Mouse (Mus musculus): Measurements from ENCODE around the gene P4htm.

P4htm gene

DNA sequence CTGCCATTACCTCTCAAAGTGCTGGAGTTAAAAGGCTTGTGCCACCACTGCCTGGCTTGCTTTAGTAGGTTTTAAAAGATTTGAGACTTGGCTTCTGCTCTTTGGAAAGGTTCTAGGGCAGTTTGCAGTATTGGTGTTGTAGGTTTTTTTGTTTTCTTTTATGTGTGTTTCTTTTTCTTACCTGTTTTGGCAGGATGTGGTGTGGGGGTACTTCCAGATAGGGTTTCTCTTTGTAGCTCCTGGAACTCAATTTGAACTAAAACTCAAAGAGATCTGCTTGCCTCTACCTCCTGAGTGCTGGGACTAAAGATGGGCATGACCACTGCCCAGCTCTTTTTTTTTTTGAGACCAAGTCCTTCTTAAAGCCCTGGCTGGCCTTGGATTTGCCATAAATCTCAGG lies 56.6 kb downstream of the P4htm start:
- no peak for DNase-seq

DNA sequence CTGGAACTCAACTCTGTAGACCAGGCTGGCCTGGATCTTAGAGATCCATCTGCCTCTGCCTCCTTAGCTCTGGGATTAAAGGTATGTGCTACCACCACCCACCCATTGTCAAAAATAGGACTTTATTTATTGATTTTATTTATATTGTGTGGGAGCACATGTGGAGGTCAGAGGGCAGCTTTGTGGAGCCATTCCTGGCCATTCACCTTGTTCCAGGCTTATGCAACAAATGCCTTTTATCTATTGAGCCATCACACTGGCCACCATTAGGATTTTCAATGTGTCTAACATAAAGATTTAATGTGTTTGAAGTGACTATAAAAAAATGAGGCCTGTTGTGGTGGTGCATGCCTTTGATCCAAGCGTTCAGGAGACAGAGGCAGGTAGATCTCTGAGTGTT lies 66.0 kb downstream of the P4htm start:
- DNase-seq = no peak

DNA sequence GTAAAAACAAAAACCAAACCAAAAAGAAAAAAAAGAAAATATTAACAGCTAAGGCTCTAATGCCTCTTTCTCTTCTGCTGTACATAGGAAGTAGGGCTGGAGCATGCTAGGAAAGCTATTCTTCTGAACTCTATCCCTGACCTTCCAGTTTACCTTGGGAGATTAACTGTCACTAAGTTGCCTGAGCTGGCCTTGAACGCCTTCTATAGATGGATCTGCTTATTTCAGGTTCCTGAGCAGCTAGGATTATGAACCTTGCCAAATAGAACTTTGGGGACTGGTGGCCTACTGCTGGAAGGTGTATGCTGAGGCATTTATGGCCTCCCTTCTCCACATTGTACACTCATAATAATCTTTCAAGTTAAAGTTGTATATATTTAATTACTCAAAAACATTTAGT lies 66.5 kb downstream of the P4htm start:
- no peak for DNase-seq

Data from retina, postnatal 1 day (tissue).